Mouse (Mus musculus) heart, adult 8-10 months (tissue): ENCODE data around the gene Yif1a. TPM values are rescaled to one million over a fixed set of nuclear protein-coding genes. Genes with fewer than 3 reads are reported as not detected.

ENCODE experiments used
- DNase-seq: peaks from one replicate; pipeline ENCODE4 v3.0.0; 2022; ENCODE audit warnings: low spot score
- total RNA-seq, 4 experiments: library from RNA; stranded (reverse); gene quantifications; 2 replicates each; pipeline ENCODE4 v1.2.4; 2022

Gene Yif1a
- total RNA-seq, 4 experiments from 2014 or later: 104 to 113 (median 111) TPM

GRCm38 (mm10) chr19:5060365-5061330 is 27.7 kb upstream of the Yif1a start:
- no peak for DNase-seq

DNA sequence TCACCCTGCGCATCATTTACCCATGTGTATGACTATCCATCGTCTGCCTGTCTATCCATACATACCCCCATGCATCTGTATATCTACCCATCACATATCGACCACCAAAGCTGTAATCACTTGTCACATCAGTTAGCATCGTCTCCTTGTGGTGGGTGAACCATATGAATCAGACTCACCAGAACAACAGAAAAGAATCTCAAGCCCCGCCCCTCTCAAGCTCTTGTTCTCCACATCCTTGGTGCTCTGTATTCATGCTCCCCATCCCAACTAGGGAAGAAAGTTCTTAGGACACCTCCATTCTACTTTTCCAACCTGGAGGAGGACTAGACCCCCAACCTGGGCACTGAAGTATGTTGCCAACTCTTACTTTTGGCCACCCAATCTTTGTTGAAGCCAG is 26.3 kb upstream of the Yif1a start:
- no peak for DNase-seq

DNA sequence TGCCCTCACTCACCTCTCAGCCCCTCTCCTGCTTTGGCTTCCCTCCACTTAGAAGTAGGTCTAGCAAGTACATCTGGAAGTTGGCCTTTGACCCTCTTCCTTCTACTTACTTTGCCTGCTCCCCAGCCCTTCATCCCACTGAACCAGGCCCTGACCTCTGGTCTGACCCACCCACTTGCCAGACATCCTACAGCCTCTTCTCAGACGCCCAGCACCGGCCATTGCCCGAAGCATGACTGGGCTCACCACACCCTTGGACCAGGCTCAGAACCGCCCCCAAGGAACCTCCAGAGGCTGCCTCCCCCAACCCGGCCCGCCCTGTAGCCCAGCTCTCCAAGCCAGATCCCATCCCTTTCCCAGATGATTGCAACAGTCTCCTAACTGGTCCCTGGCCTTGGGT is 25.9 kb upstream of the Yif1a start:
- DNase-seq: no peak

- no peak for DNase-seq
These were observed 23.2 kb upstream of the Yif1a start for GRCm38 (mm10) chr19:5065104-5065503.

GRCm38 (mm10) chr19:5067040-5067799 is 21.1 kb upstream of the Yif1a start:
- DNase-seq: no peak

GRCm38 (mm10) chr19:5067867-5068569 is 20.3 kb upstream of the Yif1a start, which contains the start of gene Cd248:
Gene Cd248 (plus strand): TSS chr19:5068078.
- DNase-seq: peak; percentile 61

DNA sequence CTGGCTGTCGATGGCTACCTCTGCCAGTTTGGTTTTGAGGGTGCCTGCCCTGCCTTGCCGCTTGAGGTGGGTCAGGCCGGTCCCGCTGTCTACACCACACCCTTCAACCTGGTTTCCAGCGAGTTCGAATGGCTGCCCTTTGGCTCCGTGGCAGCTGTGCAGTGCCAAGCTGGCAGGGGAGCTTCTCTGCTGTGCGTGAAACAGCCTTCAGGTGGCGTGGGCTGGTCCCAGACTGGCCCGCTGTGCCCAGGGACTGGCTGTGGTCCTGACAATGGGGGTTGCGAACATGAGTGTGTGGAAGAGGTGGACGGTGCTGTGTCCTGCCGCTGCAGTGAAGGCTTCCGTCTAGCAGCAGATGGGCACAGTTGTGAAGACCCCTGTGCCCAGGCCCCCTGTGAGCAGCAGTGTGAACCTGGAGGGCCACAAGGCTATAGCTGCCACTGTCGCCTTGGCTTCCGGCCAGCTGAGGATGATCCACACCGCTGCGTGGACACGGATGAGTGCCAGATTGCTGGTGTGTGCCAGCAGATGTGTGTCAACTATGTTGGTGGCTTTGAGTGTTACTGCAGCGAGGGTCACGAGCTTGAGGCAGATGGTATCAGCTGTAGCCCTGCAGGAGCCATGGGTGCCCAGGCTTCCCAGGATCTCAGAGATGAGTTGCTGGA is 19.6 kb upstream of the Yif1a start:
- DNase-seq: no peak

- DNase-seq: no peak
These were observed 18.9 kb upstream of the Yif1a start for GRCm38 (mm10) chr19:5069486-5069885.

- DNase-seq: no peak
These were observed 18.4 kb upstream of the Yif1a start for GRCm38 (mm10) chr19:5069978-5070377.

GRCm38 (mm10) chr19:5071077-5071476 is 17.3 kb upstream of the Yif1a start:
- DNase-seq: no peak

DNA sequence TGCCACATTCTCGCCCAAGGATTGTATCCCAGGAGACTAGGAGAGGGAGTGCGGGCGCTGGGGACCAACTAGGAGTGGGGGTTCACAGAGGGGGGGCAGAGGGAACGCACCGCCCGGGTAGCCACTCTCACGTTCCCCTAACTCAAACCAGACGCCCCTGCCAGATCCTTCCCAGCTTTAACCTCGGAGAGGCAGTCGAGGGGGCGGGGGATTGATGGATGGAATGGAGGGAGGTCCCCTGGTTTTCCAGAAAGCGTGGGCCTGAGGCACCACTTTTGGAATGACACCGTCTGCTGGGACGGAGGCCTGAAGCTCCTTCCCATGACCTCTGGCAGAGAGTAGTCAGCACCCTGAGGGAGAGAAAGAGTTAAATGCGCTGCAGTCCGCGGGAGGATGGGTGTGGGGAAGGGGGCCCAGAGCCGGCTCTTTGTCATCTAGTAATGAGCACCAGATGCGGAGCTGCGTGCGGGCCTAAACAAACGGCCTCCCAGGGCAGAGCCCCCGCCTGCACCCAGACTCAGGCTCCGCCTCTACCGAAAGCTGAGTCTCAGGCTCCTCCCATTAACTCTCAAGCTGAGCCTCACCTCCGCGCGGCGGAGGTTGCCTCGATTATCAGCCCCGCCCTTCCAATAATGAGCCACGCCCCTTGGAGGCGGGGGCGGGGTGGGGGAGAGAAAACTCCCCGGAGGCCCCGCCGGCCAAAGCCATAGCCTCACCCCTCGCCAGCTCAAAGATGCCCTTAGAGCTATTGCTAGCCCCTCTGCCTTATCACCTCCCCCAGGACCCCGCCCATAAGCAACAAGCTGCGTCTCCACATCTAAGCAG is 16.6 kb upstream of the Yif1a start:
- peak; percentile 79 for DNase-seq

DNA sequence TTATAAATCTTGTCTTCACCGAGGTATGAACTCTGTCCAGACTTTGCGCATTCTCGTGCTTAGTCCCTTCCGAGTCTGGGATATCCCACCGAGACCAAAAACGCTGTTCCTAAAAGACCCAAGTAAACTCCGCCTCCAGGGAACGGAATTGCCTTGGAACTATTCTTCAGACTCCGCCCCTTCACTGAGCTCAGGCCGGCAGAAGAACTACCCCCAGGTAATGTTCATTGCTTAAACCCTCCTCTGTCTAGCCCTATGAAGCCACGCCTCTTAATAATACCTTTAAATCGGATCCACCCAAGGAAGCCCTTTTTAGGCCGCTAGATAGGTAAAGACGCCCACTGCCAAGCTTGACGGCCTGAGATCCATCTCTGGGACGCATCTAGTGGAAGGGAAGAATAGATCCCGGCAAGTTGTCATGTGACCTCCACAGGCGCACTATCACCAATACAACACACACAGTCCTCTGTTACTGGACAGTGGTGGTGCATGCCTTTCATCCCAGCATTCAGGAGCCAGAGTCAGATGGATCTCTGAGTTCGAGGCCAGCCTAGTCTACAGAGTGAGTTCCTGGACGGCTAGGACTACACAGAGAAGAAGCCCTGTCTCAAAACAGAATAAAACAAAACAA is 15.8 kb upstream of the Yif1a start:
- no peak for DNase-seq

DNA sequence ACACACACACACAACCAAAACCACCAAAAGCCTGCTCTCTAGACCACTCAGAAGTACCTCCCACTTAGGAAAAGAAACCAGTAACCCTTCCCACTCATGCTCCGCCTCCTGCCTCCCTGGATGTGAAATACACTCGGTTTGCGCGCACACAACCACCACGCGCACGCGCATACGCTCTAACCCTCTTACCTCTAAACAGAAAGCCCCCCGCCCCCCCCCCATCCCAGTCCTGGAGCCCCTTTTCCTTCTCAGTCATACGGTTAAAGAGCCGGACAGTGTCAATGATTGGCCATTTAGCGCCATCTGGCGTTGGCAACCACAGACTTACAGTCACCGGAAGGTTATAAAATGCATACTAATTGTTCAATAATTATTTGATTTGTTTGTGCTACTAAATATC is 15.3 kb upstream of the Yif1a start:
- no peak for DNase-seq

DNA sequence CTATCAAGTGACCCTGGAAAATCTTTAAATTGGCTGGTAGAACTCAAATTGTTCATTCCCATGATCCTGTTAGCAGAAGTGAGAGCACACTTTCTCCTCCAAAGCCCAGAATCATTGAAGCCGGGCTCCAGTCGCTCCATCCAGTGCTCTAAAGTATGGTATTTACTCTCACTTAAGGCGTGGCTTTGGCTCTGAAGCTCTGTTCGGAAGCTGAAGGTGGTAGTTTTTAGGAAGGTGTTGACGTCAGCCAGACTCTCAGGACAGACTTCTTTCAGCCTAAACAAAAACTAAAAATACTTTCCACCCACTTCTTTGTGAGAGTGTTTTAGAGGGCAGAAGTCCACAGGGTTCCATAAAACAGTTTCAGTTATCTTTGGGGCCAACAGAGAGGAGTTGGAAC is 14.8 kb upstream of the Yif1a start:
- DNase-seq: no peak

DNA sequence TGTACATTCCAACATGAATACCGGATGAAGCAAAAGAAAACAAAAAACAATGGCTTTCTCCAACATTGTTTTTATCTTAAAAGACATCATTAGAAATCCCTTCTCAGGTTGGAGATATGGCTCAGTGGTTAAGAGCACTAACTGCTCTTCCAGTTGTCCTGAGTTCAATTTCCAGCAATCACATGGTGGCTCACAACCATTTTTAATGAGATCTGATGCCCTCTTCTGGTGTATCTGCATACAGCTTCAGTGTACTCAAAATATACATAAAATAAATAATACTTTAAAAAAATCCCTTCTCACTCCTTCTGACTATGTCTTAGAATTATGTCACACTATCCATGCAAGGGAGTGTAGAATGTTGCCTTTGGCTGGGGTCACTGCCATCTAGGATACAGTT is 9.1 kb upstream of the Yif1a start:
- no peak for DNase-seq

DNA sequence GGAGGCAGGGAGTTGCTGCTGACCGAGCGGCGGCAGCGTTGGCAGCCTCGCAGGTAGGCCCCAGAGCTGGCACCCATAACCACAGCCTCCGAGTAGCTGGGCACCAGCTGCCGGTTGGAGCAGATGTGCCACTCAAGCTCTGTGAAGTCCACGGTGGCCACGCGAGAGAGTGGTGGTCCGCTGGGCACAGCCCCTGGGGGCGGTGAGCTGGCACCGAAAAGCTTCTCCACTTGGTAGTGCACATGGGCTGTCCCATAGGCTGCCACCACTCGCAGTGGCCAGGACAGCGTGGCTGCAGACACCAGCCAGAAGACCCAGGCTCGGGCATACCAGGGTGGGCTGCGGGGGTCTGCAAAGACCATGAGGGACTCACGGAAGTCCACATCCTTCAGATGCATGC is 6.3 kb upstream of the Yif1a start:
- no peak for DNase-seq

- DNase-seq: no peak
These were observed 5.7 kb upstream of the Yif1a start for GRCm38 (mm10) chr19:5082596-5082995.

- DNase-seq: no peak
These were observed 4.1 kb upstream of the Yif1a start for GRCm38 (mm10) chr19:5083961-5084833.

DNA sequence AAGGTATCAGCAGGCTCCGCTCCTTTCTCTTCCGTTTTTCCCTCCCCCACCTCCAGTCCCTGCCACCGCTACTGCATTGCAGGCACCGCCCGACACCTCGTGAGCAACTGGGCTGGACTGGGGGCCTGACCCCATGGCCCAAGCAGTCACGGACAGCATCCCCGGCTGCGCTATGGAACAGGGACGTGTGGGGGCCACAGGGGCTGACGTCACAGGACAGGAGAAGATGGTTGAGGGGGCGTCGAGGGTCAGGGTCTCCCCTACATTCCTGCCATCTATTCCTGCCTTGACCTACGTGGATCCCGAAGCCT is 3.5 kb upstream of the Yif1a start:
- DNase-seq: no peak
